Mouse (Mus musculus): ENCODE data around the gene Fga. TPM values are rescaled to one million over a fixed set of nuclear protein-coding genes. Genes with fewer than 3 reads are reported as not detected.

Fga gene
- polyA plus RNA-seq, 1 experiment from 2014 or later, result 194 TPM

GRCm38 (mm10) chr3:83004801-83005200, 21.1 kb upstream of the Fga start:
- H3K27ac ChIP-seq, result no peak overlapping the region
- no peaks in the 10 kb centered on the region for H3K4me1 ChIP-seq
- H3K9me3 ChIP-seq (replicated peaks), result no peaks in the 10 kb centered on the region
- WGBS (ENCODE audit: insufficient replicate concordance), result 78% methylated on average over 7 of the region's 7 CpGs
- H3K4me3 ChIP-seq, result no peak overlapping the region
- no peaks in the 10 kb centered on the region for H3K36me3 ChIP-seq
- no peak overlapping the region for H3K4me2 ChIP-seq
- ATAC-seq, result no peak
- no peak overlapping the region for H3K9ac ChIP-seq
- H3K27me3 ChIP-seq (replicated peaks), result no peaks in the 10 kb centered on the region

DNA sequence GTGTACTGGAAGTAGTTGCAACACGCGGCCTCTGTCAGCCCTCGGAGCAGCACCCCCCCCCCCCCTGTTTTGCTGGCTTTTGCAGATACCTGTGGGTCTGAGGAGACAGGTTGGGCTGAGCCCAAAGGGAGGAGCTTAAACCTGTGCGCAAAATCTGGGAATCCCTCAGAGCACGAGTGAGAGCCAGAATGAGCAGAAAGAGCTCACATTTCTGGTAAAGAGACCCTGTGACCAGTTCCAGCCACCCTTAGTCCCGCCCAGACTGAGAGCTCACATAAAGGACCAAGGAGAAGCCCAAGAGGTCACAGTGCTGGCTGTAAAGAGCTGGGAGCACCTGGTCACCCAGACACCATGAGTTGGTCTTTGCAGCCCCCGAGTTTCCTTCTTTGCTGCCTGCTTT, 18.3 kb upstream of the Fga start, which contains the start of gene Fgg:
Gene Fgg (plus strand): TSS at position 168 of the 400 bp plus-strand sequence.
- Histone ChIP-seq H3K4me3 (peak within 1 kb of the TSS; percentile 13), H3K27ac (0 out of 2 replicates have a peak within 1 kb of the TSS, but pooled peaks have one; percentile 42), H3K36me3 (peaks cover 4% of the 10 kb centered on the region; the same call in 1 of the 2 replicates), H3K4me2 (peak within 1 kb of the TSS; percentile 42), H3K9me3 (replicated peaks) (no peaks in the 10 kb centered on the region), H3K9ac (no peak within 1 kb of the TSS), H3K27me3 (replicated peaks) (no peaks in the 10 kb centered on the region), H3K4me1 (no peaks in the 10 kb centered on the region)
- 30% methylated on average over 7 of the region's 7 CpGs for WGBS (ENCODE audit: insufficient replicate concordance)
- ATAC-seq, result peak; percentile 73

GRCm38 (mm10) chr3:83010291-83010690, 15.6 kb upstream of the Fga start:
- no peak for ATAC-seq
- Histone ChIP-seq H3K4me3 (peak overlapping the region; percentile 2; the same call in 1 of the 2 replicates), H3K27me3 (replicated peaks) (no peaks in the 10 kb centered on the region), H3K4me1 (no peaks in the 10 kb centered on the region), H3K9ac (peak overlapping the region; percentile 12; the same call in 1 of the 2 replicates), H3K9me3 (replicated peaks) (no peaks in the 10 kb centered on the region), H3K4me2 (peak overlapping the region; percentile 23), H3K27ac (no peak overlapping the region), H3K36me3 (peaks cover 4% of the 10 kb centered on the region; the same call in 1 of the 2 replicates)
- 58% methylated on average over 11 of the region's 11 CpGs for WGBS (ENCODE audit: insufficient replicate concordance)

- no peaks in the 10 kb centered on the region for H3K27me3 ChIP-seq (replicated peaks)
- no peaks in the 10 kb centered on the region for H3K9me3 ChIP-seq (replicated peaks)
- H3K4me1 ChIP-seq, result no peaks in the 10 kb centered on the region
- peaks cover 4% of the 10 kb centered on the region; the same call in 1 of the 2 replicates for H3K36me3 ChIP-seq
- WGBS (ENCODE audit: insufficient replicate concordance), result 74% methylated on average over 4 of the region's 4 CpGs
- peak overlapping the region; percentile 23; the same call in 1 of the 2 replicates for H3K4me2 ChIP-seq
- ATAC-seq, result no peak
- H3K27ac ChIP-seq, result no peak overlapping the region
- H3K4me3 ChIP-seq, result no peak overlapping the region
- H3K9ac ChIP-seq, result no peak overlapping the region
These were observed 14.7 kb upstream of the Fga start for GRCm38 (mm10) chr3:83011136-83011535.

DNA sequence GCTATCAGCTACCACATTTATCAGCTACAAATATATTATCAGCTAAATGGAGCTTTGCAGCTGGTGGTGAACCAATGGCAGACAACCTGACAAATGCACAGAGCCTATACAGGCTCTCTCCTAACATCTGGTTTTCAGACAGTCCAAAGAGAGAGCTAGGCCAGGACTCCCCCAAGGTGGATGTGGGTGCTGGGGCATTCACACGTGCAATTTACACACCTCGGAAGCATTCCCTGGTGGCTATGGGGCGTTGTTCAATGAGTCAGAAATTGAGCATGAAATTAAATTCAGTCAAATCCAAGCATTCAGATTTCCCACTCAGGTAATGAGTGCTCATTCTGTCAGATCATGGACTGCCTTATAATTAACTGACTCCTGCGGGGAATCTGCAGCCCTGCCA, 14.3 kb upstream of the Fga start:
- no peak overlapping the region for H3K9ac ChIP-seq
- H3K9me3 ChIP-seq (replicated peaks), result no peaks in the 10 kb centered on the region
- H3K4me1 ChIP-seq, result no peaks in the 10 kb centered on the region
- no peak overlapping the region for H3K4me2 ChIP-seq
- no peak for ATAC-seq
- H3K4me3 ChIP-seq, result no peak overlapping the region
- H3K36me3 ChIP-seq, result peaks cover 4% of the 10 kb centered on the region; the same call in 1 of the 2 replicates
- 74% methylated on average over 4 of the region's 4 CpGs for WGBS (ENCODE audit: insufficient replicate concordance)
- no peaks in the 10 kb centered on the region for H3K27me3 ChIP-seq (replicated peaks)
- H3K27ac ChIP-seq, result no peak overlapping the region

DNA sequence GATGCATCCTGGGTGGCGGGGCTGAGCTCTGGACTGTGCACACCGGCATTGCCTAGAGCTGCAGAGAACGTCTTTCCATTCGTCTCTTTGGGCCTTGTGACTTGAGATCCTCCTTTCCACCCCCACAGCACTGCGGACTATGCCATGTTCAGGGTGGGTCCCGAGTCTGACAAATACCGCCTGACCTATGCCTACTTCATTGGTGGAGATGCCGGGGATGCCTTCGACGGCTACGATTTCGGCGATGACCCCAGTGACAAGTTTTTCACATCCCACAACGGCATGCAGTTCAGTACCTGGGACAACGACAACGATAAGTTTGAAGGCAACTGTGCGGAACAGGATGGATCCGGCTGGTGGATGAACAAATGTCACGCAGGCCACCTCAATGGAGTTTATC, 13.2 kb upstream of the Fga start:
- H3K27ac ChIP-seq, result no peak overlapping the region
- no peak overlapping the region for H3K4me2 ChIP-seq
- no peaks in the 10 kb centered on the region for H3K27me3 ChIP-seq (replicated peaks)
- H3K36me3 ChIP-seq, result peaks cover 4% of the 10 kb centered on the region; the same call in 1 of the 2 replicates
- ATAC-seq, result no peak
- H3K4me3 ChIP-seq, result no peak overlapping the region
- H3K9me3 ChIP-seq (replicated peaks), result no peaks in the 10 kb centered on the region
- 81% methylated on average over 19 of the region's 19 CpGs for WGBS (ENCODE audit: insufficient replicate concordance)
- H3K4me1 ChIP-seq, result no peaks in the 10 kb centered on the region
- no peak overlapping the region for H3K9ac ChIP-seq

DNA sequence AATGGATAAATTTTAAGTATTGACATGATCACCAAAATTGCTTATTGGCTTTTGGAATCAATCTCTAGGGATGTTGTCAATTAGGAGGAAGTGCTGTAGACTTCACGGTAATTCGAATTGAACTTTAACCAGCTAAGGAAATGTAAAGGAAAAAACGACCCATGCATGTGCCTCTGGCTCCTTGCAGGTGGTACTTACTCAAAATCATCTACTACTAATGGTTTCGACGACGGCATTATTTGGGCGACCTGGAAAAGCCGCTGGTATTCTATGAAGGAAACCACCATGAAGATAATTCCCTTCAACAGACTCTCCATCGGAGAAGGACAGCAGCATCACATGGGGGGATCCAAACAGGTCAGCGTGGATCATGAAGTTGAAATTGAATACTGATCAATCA, 11.9 kb upstream of the Fga start:
- peaks cover 4% of the 10 kb centered on the region; the same call in 1 of the 2 replicates for H3K36me3 ChIP-seq
- WGBS (ENCODE audit: insufficient replicate concordance), result 72% methylated on average over 10 of the region's 10 CpGs
- no peak overlapping the region for H3K4me3 ChIP-seq
- H3K27me3 ChIP-seq (replicated peaks), result no peaks in the 10 kb centered on the region
- H3K4me1 ChIP-seq, result no peaks in the 10 kb centered on the region
- H3K27ac ChIP-seq, result no peak overlapping the region
- ATAC-seq, result no peak
- H3K4me2 ChIP-seq, result no peak overlapping the region
- no peak overlapping the region for H3K9ac ChIP-seq
- no peaks in the 10 kb centered on the region for H3K9me3 ChIP-seq (replicated peaks)

DNA sequence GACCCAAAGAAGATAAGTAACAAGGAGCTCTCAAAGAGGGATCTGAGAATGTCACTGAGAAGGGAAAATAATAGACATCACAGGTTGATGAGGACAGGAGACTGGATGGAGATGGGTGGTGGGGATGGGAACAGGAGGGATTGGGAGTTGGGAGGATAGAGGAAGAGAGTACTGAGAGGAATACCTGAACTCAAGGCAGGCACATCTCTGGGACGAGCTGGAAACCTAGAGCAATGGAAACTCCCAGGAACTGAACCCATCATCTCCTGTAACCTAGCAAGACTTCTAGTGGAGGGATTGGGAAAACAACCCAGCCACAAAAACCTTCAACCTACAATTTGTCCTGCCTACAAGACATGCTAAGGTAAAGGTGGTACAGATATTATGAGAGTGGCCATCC, 9.6 kb upstream of the Fga start:
- no peak overlapping the region for H3K4me2 ChIP-seq
- no peaks in the 10 kb centered on the region for H3K9me3 ChIP-seq (replicated peaks)
- H3K4me1 ChIP-seq, result no peaks in the 10 kb centered on the region
- H3K36me3 ChIP-seq, result peaks cover 4% of the 10 kb centered on the region; the same call in 1 of the 2 replicates
- H3K27me3 ChIP-seq (replicated peaks), result no peaks in the 10 kb centered on the region
- WGBS (ENCODE audit: insufficient replicate concordance), result 53% methylated on average over 1 of the region's 1 CpGs
- no peak overlapping the region for H3K27ac ChIP-seq
- H3K9ac ChIP-seq, result no peak overlapping the region
- no peak overlapping the region for H3K4me3 ChIP-seq
- ATAC-seq, result no peak

GRCm38 (mm10) chr3:83020387-83020786, 5.5 kb upstream of the Fga start:
- Histone ChIP-seq H3K27ac (peak overlapping the region; percentile 51; the same call in 1 of the 2 replicates), H3K9ac (no peak overlapping the region), H3K4me3 (no peak overlapping the region), H3K4me2 (no peak overlapping the region), H3K36me3 (no peaks in the 10 kb centered on the region), H3K9me3 (replicated peaks) (no peaks in the 10 kb centered on the region), H3K4me1 (no peaks in the 10 kb centered on the region), H3K27me3 (replicated peaks) (no peaks in the 10 kb centered on the region)
- peak; percentile 73 for ATAC-seq
- WGBS (ENCODE audit: insufficient replicate concordance), result 55% methylated on average over 2 of the region's 2 CpGs

- Histone ChIP-seq H3K9me3 (replicated peaks) (no peaks in the 10 kb centered on the region), H3K27ac (no peak overlapping the region), H3K27me3 (replicated peaks) (no peaks in the 10 kb centered on the region), H3K4me2 (no peak overlapping the region), H3K9ac (no peak overlapping the region), H3K4me3 (no peak overlapping the region), H3K36me3 (no peaks in the 10 kb centered on the region), H3K4me1 (no peaks in the 10 kb centered on the region)
- ATAC-seq, result no peak
- WGBS (ENCODE audit: insufficient replicate concordance), result 76% methylated on average over 5 of the region's 5 CpGs
These were observed 4.7 kb upstream of the Fga start for GRCm38 (mm10) chr3:83021176-83021575.

GRCm38 (mm10) chr3:83025036-83025435, 840 bp upstream of the Fga start:
- no peaks in the 10 kb centered on the region for H3K4me1 ChIP-seq
- no peak overlapping the region for H3K4me2 ChIP-seq
- no peak overlapping the region for H3K9ac ChIP-seq
- ATAC-seq, result no peak
- WGBS (ENCODE audit: insufficient replicate concordance), result 70% methylated on average over 6 of the region's 6 CpGs
- H3K36me3 ChIP-seq, result no peaks in the 10 kb centered on the region
- H3K27me3 ChIP-seq (replicated peaks), result no peaks in the 10 kb centered on the region
- no peaks in the 10 kb centered on the region for H3K9me3 ChIP-seq (replicated peaks)
- no peak overlapping the region for H3K4me3 ChIP-seq
- H3K27ac ChIP-seq, result no peak overlapping the region

- H3K27ac ChIP-seq, result no peak overlapping the region
- WGBS (ENCODE audit: insufficient replicate concordance), result 71% methylated on average over 9 of the region's 9 CpGs
- H3K4me3 ChIP-seq, result peak overlapping the region; percentile 19; the same call in 1 of the 2 replicates
- no peaks in the 10 kb centered on the region for H3K4me1 ChIP-seq
- H3K9me3 ChIP-seq (replicated peaks), result no peaks in the 10 kb centered on the region
- no peak overlapping the region for H3K9ac ChIP-seq
- no peak for ATAC-seq
- 0 out of 2 replicates have a peak, but pooled peaks cover under 1% of the 10 kb centered on the region for H3K36me3 ChIP-seq
- peak overlapping the region; percentile 42 for H3K4me2 ChIP-seq
- no peaks in the 10 kb centered on the region for H3K27me3 ChIP-seq (replicated peaks)
These were observed 1.8 kb downstream of the Fga start for GRCm38 (mm10) chr3:83027546-83028251.
